Mouse (Mus musculus) intestine, embryonic 15.5 days (tissue): ENCODE measurements around the gene Eci1. TPM values are rescaled to one million over a fixed set of nuclear protein-coding genes. Genes with fewer than 3 reads are reported as not detected.

Experiments used
- polyA plus RNA-seq: library from polyadenylated mRNA; unstranded; fragments of >200 nt; fragmentation: Nextera tagmentation; extraction: Ambion mirVana; gene quantifications from 2 replicates; pipeline ENCODE4 v1.2.1, GENCODE M21; 2015

Gene Eci1
- polyA plus RNA-seq, 1 experiment from 2014 or later, result 122 TPM

Other genes starting within 250 kb of the Eci1 start
- gene Tbc1d24, start 221.1 kb upstream of the Eci1 start, polyA plus RNA-seq, result 4.7 and 5.9 TPM in 2 replicates
- 5.9 and 6.2 TPM in 2 replicates for gene Ntn3, start 217.1 kb upstream of the Eci1 start, polyA plus RNA-seq
- 9.9 and 10.1 TPM in 2 replicates for gene Tedc2, start 205.8 kb upstream of the Eci1 start, polyA plus RNA-seq
- 50.1 and 51.9 TPM in 2 replicates for gene Ccnf, start 175.2 kb upstream of the Eci1 start, polyA plus RNA-seq
- 0.06 TPM in 1 of 2 replicates, not detected in the other for gene Abca17, start 75.6 kb upstream of the Eci1 start, polyA plus RNA-seq
- 10.1 and 11.1 TPM in 2 replicates for gene Abca3, start 74.7 kb upstream of the Eci1 start, polyA plus RNA-seq
- gene Rnps1, start 12.1 kb upstream of the Eci1 start, polyA plus RNA-seq, result 250 and 257 TPM in 2 replicates
- gene Dnase1l2, start 16.5 kb downstream of the Eci1 start, polyA plus RNA-seq, result 1.4 and 2.1 TPM in 2 replicates
- 23.0 and 29.3 TPM in 2 replicates for gene E4f1, start 43.7 kb downstream of the Eci1 start, polyA plus RNA-seq
- gene Pgp, start 43.8 kb downstream of the Eci1 start, polyA plus RNA-seq, result 79.9 and 80.6 TPM in 2 replicates
- 0.40 and 0.68 TPM in 2 replicates for gene Bricd5, start 47.2 kb downstream of the Eci1 start, polyA plus RNA-seq
- 25.2 and 27.3 TPM in 2 replicates for gene Mlst8, start 52.4 kb downstream of the Eci1 start, polyA plus RNA-seq
- 1.5 and 1.8 TPM in 2 replicates for gene Caskin1, start 62.0 kb downstream of the Eci1 start, polyA plus RNA-seq
- 81.6 and 89.3 TPM in 2 replicates for gene Traf7, start 101.3 kb downstream of the Eci1 start, polyA plus RNA-seq
- 5.2 and 8.7 TPM in 2 replicates for gene Rab26, start 107.6 kb downstream of the Eci1 start, polyA plus RNA-seq
- gene Pkd1, start 123.2 kb downstream of the Eci1 start, polyA plus RNA-seq, result 16.9 and 17.4 TPM in 2 replicates
- 41.0 and 45.7 TPM in 2 replicates for gene Tsc2, start 206.0 kb downstream of the Eci1 start, polyA plus RNA-seq
- gene Nthl1, start 206.0 kb downstream of the Eci1 start, polyA plus RNA-seq, result 15.6 and 18.1 TPM in 2 replicates
- 43.9 and 49.2 TPM in 2 replicates for gene Slc9a3r2, start 223.7 kb downstream of the Eci1 start, polyA plus RNA-seq
- gene Npw, start 231.8 kb downstream of the Eci1 start, polyA plus RNA-seq, result 0.30 and 0.56 TPM in 2 replicates
- 20.0 and 20.5 TPM in 2 replicates for gene Zfp598, start 243.0 kb downstream of the Eci1 start, polyA plus RNA-seq